Mouse (Mus musculus): ENCODE data around the gene Sec24b.
A peak's percentile ranks its signal among the peaks of the same experiment; 100 is the strongest.

DNA sequence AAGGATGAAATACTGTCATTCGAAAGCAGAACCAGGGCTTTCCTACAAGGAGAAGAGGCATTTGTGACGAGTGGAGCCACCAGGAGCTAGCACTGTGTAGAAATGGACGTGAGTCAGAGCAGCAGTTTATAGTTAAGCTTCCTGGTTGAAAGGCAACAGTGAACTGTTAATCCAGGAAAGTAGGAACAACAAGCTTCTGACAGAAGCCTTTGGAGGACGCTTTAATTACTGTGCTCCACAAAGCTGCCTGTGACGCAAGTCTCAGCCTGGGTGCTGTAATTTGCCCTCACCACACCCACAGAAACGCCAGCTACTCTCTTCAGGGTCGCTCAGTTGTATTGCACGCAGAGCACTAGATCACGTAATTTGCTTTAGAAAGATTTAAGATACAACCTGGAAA, 124.8 kb downstream of the Sec24b start:
- TF ChIP-seq MYOG (IDR thresholded peaks at IDR 0.05; ENCODE audit: control insufficient read depth in 1 of 3, insufficient read depth in 1 of 3, insufficient read length in 2 of 3, low read depth in 2 of 3) (no peak), POLR2A (IDR thresholded peaks at IDR 0.05; ENCODE audit: insufficient read length, low read depth) (no peak), CEBPB (IDR thresholded peaks at IDR 0.05; ENCODE audit: insufficient read depth, poor library complexity, severe bottlenecking) (peak; percentile 32; the same call in 1 of the 2 replicates), MYOD1 (IDR thresholded peaks at IDR 0.05; ENCODE audit: control insufficient read depth in 1 of 3, insufficient read length in 2 of 3, low read depth in 2 of 3) (no peak), USF1 (IDR thresholded peaks at IDR 0.05; ENCODE audit: low read depth) (no peak), MAX (IDR thresholded peaks at IDR 0.05; ENCODE audit: low read depth) (no peak), E2F4 (IDR thresholded peaks at IDR 0.05; ENCODE audit: insufficient read depth) (no peak), SRF (IDR thresholded peaks at IDR 0.05; ENCODE audit: control insufficient read depth, insufficient read length, low read depth) (no peak), TCF12 (IDR thresholded peaks at IDR 0.05; ENCODE audit: insufficient read depth, poor library complexity, severe bottlenecking) (no peak), REST (IDR thresholded peaks at IDR 0.05; ENCODE audit: insufficient read depth, insufficient read length) (no peak), TCF3 (IDR thresholded peaks at IDR 0.05; ENCODE audit: insufficient read length, low read depth) (no peak), POLR2AphosphoS2 (IDR thresholded peaks at IDR 0.05; ENCODE audit: insufficient read length, low read depth) (no peak)
